Mouse (Mus musculus): ENCODE measurements around the gene Zfp653.
"Not testable (repeated sequence)": the region's sequence is repeated elsewhere in the genome, so short reads cannot be mapped to it uniquely, and the experiment has no call there.

Gene Zfp653

DNA sequence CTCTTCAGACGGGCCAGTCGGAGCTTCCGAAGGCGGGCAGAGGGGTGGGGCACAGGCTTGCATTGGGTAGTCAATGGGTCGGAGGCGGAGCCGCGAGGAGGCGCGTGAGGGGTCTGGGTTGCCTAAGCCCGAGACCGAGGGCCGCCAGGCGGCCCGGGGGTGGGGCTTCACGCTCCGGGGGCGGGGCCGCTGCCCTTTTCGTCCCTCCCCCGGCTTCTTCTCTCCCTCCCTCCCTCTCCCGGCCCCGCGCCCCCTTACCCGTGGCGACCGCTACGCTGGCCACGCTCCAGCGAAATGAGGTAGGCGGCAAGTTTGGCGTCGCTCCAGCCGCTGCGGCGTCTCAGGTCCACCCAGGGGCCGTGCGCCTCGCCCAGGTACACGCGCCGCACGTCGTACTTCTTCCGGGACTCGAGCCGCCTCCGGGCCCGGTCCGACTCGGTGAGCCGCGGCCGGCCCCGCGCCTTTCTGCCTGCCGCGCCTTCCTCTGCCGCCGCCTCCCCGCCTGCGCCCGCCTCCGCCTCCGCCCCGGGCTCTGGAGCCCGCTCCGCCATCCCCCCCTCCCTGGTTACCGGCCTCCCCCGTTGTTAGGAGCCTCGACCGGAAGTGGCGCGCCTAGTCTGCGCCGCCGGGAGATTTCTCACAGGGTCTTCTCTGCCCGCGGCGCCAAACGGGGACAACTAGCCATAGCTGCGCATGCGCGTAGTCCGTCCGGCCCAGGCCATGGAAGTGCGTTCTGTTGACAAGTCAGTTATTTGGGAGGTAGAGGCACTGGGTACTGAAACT lies at the start of gene Zfp653, which contains the start of gene Gm49318:
Gene Zfp653, minus strand, starts transcription at position 586 of the 783 bp plus-strand sequence.
Gene Gm49318, minus strand, starts transcription at position 469 of the 783 bp plus-strand sequence.
- peak; percentile 97 for DNase-seq

DNA sequence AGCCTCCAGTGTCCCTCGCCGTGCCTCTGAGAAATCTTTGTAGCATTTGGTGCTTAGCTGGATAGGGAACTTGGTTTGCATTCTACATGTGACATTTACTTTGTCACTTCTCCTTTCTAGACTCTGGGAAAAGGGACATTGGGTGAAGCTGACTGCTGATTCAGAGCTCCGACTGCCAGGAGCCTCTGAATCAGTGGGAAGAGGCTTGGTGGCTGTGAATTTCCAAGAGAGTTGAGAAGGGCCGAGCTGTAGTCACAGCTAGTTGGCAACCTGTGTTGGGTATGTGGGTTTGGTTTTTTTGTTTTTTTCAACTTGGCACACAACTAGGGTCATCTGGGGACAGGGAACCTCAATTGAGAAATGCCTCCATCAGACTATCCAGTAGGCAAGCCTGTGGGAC lies 48.4 kb upstream of the Zfp653 start:
- no peak for DNase-seq

DNA sequence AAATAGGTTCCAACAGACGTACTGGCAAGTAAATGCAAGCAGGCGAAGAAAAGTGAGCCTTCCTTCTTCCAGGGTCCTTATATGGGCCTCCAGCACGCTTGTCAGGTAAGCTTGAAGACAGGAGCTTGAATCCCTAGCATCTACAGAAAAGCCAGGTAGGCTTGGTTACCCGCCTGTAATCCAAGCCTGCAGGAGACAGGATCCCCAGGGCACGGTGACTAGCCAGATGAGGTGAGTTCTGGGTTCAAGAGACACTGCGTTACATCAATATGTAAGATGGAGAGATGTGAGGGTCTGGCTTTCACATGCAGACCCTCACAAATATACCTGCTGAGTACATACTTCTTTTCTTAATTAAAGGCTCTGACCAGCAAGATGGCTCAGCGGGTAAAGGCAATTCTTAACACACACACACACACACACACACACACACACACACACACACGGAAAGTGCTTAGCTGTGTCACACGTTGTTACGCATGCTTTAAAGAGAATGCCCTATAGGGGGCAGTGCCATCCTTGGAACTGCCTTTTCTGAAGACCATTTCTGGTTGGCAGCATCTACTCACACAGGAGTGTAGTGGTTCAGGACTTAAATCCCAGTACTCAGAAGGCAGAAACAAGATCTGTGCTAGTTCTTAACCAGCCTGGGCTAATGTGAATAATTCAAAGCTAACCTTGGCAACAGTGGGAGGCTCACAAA lies 46.7 kb upstream of the Zfp653 start:
- DNase-seq: peak; percentile 79

DNA sequence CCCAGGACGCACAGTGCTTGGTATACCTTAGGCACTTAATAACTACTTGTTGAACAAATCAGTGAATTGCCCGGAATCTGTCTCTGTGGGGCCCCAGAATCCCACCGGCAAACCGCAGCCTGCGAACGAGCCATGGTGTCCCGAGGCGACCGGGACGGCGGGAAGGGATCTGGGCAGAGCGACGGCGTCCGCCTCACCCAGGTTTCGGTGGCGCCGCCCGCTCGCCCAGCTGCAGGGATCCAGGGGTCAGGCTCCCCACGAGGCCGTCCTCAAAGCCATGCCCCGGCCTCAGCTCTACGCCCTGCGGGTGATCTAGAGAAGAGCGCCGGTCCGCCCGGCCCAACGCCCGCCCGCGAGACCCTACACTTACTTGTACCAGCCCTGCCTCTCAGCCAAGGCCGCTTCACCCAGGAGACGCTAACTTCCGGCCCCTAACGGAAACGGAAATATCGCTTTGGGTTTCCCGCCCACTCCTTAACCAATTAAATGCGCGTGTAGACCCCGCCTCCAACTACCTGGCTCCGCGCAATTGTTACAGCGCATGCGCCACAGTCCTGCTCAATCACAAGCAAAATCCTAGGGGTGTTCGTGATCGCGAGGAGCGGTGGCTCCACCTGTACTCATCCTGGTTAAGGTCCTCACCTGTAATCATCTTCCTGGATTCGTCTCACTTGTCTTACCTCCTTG lies 45.7 kb upstream of the Zfp653 start, which contains the start of gene Elof1:
Gene Elof1, minus strand, starts transcription at position 433 of the 687 bp plus-strand sequence.
- DNase-seq: peak; percentile 95

DNA sequence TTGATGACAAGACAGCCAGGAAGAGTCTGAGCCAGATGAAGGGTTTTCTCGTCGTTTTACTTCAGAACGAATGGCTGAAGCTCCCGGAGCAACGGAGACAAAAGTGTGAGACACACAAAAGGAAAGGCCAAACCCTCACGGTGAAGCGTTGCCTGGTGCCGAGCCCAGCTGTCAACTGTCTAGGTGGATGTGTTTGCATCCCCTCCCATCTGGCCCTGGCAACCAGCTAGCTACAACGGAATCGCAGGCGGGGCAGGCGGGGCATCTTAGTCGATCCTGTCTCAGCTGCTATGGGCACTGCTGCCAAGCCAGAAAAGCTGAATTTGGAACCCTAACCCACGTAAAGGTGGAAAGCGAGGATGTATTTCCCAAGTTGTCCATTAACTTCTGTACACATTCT lies 44.9 kb upstream of the Zfp653 start:
- DNase-seq: peak; percentile 29

DNA sequence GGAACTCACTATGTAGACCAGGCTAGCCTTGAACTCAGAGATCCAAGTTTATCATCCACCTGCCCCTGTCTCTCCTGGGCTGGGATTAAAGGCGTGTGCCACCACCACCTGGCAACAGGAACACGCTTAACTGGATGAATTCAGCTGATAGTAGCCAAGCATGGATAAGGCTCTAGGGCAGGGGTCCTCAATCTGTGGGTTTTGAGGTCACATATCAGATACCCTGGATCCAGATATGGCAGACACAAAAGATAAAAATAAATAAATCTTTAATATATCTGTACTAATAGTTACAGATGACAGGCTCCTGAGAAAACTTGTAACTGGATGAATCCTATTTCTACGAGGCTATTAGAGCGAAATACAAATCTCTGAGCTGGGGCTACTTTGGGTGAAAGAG lies 44.5 kb upstream of the Zfp653 start:
- DNase-seq: no peak

DNA sequence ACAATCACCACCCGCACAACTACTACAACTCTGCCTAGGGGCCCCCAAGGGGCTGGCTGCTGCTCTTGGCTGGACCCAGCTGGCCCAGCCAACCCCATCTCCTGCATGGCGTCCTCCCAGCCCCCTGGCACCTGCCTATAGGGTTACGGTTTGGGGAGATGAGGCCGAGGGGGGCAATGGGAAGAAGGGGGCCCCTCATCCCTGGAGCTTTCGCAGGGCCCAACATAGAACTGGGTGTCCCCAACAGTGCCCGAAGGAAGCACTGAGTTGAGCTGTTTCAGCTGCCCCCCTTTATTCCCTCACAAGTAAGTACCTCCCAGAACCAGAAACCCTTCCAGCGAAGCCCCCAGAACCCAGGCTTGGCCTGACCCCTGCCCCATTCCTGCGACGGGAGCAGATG lies 37.0 kb upstream of the Zfp653 start:
- no peak for DNase-seq

DNA sequence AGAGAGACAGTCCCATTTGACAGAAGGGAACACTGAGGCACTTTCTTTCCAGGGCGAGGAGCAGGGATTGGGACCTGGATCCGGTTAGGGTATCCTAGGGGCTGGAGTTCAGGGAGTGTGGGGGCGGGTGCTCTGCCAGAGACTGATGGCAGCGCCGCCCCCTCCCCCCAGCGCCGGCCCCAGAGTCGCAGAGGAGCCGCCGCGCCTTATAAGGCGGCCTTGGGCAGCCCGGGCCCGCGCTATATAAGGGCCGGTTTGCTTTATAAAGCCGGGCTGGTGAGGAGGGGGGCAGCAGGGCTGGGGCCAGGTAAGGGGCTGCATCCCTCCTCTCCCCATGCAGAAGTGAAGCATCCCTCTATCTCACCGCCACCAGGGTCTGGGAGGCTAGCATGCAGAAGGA lies 28.7 kb upstream of the Zfp653 start:
- no peak for DNase-seq

DNA sequence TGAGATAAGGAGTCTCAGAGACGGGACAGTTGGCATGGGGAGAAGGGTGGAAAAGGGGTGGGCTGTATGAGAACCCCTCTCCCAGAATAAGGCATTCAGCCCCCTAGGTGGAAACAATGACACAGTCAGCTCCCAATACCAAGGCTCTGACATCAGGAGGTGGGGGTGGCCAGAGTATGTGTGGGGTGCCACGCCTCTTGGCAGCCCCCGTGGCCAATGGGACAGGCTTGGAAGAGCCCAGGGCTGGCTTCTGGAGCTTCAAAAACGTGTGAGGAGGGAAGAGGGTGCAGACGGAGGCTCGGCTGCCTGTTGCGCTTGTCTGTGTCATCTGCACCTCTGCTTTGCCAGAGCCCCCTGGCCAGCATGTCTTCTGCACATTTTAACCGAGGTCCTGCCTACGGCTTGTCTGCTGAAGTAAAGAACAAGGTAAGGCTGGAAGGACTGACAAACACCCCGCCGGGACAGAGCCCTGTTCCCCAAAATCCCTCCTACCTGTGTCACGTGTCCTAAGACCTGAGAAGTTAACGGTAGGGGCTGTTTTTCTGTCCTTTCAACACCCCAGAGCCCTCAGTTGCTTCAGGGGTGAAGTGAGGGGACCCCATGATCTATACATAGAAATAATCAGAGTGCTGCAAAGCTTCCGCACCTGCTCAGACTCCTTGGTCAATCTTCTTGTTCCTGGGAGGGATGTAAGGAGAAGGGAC lies 28.0 kb upstream of the Zfp653 start, which contains the start of gene Cnn1:
Gene Cnn1, plus strand, starts transcription at position 224 of the 704 bp plus-strand sequence.
- DNase-seq: no peak

DNA sequence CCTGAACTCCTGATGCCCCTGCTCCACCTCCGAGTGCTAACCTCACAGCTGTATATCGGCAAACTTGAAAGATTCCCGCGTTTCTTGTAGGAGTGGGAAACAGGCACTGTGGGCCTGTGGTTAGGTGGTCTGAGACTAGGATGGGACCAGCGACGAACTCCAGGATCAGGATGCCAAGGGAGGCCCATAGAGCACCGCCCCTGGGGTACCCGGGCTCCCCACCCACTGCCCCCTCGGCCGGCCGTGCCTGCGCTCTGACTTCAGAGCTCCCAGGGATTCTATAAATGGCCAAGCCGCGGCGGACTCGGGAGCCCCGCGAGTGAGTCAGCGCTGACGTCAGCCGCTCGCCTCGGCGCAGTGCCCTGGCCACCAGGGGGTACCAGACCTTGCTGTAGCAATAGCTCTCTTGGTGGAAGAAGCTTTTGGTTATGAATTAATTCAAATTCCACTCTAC lies 24.7 kb upstream of the Zfp653 start:
- peak; percentile 87 for DNase-seq

DNA sequence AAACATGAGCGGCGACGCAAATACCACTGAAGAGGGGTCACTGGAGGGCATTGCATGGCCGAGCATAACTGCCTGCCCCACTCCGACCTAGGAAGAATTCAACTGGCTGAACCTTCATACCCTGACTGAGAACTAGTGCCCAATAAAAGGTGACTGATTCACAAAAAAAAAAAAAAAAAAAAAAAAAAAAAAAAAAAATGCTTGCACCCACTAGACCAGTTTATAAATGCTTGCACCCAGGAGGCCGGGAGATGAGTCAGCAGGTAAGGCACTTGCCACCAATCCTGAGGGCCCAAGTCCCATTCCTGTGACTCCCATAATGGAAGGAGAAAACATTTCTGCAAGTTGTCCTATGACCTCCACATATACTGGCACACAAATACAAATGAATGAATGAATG lies 21.6 kb upstream of the Zfp653 start:
- DNase-seq: no peak

DNA sequence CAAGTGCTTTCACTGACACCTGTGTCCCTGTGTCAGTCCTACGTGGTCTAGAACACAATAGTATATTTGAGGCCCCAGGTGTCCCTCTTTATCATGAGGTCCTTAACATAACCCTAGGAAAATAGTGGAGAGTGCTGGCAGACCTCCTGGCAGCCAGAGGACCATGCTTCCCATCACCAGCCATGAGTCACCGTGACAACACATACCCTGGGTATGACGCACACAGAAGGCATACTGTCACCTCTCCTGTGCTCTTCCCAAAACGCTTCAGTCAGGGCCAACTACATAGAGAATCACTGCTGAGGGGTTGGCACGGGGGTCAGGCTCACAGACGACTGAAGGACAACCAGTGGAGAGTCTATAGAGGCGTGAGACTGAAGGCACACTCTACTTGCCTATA lies 18.8 kb upstream of the Zfp653 start:
- no peak for DNase-seq

DNA sequence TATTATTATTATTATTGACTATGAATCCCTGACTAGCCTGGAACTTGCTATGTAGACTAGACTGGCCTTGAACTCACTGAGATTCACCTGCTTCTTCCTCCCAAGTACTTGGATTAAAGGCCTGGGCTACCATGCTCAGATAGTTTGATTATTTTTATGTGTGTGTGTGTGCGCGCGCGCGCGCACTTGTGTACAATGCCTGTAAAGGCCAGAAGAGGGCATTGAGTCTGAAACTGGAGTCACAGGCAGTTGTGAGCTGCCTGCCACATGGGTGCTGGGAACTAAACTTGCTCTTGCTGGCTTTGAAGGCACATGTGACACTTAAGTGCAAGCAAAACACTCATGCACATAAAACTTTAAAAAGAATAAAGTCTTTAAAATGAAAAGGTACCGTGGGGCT lies 18.1 kb upstream of the Zfp653 start:
- no peak for DNase-seq

DNA sequence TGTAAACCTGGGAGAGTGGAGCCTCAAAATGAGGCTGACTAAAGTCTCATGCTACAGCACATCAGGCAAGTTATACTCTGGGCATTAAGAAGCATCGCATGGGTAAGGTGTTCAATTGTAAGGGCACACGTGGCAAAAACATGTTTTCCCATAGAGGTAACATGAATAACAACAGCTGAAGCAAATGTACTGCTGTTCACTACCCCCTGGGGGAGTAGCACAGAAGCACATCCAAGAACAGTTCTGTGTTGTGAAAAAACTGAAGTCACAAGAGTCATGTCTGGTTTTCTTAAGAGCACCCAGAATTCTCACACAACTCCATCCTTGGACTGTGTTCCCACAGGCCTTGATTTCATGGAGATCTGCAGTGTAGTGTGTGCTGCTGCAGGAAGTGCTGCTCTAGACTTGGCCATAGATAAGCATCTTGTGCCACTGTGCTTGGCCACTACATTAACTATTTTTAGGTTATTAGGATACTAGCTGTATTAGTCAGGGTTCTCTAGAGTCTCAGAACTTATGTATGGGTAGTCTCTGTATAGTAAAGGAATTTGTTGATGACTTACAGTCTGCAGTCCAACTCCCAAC lies 15.9 kb upstream of the Zfp653 start:
- DNase-seq: no peak

DNA sequence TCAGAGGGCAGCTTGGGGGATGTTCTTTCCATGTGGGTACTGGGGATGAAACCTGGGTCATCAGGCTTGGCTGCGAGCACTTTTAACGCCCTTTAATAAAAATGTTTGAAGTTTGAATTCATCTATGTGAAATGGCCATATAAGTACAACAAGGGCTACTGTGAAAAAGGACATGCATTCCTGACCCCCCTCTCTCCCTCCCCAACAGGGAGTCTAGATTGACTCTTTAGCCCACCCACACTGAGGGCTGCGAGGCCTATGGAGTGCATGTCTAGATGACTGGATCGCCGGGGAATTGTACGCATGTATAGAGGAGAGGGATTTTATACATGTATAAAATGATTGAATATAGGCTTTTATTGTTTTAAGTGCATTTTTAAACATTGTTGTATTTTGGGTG lies 14.8 kb upstream of the Zfp653 start:
- no peak for DNase-seq

DNA sequence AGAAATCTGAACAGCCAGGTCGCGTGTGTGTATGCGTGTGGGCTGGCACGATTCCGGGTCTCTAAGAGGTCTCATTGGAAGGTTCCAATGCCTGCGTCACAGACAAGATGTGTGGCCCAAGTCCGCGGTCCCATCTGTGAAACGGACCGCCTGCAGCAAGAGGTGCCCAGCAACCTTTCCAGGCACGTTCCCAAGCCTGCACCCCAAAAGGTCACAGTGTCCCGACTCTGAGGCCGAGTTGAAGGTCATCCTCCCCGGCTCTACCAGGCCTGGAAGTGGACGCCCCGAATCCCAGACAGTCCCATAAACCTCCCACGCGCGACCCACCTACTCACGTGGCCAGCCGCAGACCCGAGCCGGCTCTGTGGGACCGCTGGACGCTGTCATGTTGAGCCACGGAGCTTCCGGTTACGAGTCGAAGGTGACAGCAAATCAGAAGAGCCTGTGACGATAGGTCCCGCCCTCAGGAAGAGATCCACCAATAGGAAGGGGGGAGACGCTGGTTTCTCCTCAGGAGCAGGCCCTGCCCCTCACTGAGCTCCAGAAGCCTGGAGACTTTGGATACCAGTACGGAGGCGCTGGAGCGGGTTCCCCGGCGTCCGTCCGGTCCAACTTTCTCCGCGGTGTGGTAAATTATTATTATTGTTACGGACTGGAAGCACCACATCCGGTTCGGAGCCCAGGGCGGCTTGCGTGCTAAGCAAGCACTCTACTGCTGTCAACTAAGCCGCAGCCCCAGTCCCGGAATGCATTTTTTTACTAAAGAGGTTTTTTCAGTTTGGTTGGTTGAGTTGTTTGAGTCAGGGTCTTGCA lies 14.1 kb upstream of the Zfp653 start, which contains the start of gene Ecsit:
Gene Ecsit, minus strand, starts transcription at position 417 of the 813 bp plus-strand sequence.
- peak; percentile 92 for DNase-seq

DNA sequence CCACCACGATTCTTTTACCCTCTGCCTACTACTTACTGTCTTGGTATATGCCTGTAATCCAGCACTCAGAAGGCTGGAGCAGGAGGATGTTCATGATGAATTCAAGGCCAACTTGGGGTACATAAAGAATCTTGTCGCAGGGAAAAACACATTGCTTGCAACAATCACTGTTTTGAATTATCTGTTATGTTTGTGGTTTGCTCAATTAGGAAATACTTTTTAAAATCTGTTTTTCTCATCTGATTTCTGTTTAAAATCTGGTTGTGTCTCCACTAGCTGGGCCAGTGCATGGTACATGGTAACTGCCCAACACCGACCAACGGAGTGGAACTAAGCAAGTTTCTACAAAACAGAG lies 13.5 kb upstream of the Zfp653 start:
- no peak for DNase-seq

DNA sequence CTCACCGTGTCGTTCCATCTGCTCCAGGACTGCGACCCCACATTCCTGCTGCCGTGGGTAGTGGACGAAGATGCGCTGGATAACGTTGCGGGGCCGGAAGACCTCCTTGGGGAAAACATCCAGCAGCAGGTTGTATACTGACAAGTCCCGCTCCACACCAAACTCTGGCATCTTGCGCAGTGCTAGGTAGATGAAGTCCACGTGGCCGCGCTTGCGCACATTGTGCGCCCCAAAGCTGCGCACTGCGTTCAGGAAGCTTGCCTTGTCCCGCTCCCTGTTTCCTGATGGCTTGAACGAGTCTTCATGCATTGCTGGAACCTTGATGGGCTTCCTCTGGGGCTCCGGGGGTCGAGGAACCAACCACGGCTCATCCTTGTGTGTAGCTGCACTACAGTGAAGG lies 5.0 kb upstream of the Zfp653 start:
- no peak for DNase-seq

DNA sequence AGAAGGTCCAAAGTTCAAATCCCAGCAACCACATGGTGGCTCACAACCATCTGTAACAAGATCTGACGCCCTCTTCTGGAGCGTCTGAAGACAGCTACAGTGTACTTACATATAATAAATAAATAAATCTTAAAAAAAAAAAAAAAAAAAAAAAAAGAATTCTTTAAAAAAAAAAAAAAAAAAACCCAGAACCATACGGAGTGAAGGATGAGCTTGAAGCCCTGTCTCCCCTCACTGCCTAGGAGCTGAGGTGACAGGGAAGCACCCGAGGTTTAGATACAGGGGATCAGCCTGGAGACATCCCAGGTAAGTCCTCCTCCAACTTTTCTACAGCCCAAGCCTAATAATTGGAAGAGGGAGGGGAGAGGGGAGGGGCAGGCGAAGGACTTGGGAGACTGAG lies 4.6 kb upstream of the Zfp653 start:
- not testable (repeated sequence) for DNase-seq

DNA sequence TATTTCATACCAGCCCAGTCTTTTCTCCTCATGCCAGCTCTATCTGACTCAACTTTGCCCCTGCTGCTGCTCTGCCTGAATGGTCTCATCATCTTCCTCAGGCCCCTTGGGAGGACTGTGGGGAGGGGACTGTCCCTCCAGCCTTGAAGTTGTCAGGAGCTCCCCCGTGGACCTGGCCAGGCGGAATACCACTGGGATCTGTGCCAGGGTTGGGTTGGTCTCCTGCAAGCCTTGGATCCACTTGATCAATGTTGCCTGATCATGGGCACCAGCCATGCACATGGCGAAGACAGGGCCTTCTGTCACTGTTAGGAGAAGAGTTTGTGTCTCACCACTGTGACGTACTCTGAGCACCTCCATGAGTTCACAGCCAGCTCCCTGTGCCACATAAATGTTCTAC lies 1.1 kb upstream of the Zfp653 start:
- DNase-seq: no peak

DNA sequence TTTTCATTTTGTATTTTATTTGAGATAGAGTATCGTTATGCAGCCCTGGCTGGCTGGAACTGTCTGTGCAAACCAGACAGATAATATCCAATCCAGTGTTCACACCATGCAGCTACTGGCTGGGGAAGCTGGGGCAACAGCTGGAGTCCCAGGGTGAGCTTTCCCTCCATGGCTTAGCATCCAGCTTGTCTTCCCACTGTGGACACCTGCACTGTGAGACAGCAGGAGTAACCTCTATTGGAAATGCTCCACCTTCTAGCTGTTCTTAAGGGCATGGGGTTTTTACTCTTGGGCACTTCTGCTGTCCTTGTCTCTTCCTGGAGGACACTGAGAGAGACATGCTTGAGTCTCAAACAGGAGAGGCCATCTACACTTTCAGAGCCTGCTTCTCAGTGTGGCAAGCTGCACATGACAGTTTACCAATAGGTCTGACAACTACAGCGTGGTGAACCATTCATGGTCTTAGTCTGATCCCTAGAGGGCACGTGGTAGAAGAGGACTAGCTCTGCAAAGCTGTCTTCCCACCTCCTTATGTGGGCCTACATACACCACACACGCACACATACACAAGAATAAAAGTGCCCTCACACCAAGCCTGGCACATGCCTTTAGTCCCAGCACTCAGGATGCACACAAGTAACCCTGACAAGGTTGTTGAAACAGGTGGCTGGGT lies 1.2 kb downstream of the Zfp653 start:
- DNase-seq: no peak

All from thymus, postnatal 14 days (tissue).